Mouse (Mus musculus): Measurements from ENCODE around the gene Plvap. TPM values are rescaled to one million over a fixed set of nuclear protein-coding genes. Genes with fewer than 3 reads are reported as not detected.

Plvap gene
- total RNA-seq, 1 experiment from 2014 or later, result 192 TPM

DNA sequence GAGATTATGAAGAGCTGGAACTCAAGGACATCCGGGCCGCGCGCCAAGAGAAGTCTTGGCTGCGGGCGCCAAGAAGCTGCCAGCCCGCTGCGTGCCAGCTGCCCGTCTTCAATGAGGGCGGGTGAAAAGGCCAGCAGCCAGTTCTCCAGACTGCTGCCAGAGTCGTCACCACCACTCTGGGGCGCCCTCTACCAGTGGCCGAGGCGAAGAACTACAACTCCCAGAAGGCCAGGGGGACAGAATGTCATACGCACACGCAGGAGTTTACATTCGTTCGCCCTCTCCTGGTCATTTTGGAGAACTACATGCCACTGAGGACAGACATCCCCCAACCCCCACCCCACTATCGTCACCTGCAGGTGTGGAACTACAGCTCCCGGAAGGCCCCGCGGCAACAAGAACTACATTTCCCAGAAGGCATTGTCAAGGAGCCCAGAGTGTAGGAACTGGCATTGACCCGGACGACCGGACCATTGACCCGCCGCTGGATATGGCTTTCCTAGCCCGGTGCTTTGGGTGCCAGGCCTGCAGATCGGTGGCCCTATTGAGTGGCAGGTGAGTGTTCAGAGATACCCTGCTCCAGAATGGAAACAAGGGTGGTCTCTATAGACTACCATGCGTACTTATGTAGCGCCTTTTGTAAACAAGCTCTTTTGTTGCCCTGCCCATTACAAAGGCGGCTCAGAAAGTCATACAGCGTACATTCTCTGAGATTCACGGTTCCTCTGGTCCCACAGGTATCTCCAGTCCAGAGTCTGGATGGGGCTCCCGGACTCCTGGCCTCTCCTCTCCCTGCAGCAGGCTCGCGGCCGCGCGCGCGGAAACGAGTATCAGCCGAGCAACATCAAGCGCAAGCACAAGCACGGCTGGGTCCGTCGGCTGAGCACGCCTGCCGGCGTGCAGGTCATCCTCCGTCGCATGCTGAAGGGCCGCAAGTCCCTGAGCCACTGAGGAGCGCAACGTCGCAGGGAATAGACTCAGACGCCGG lies 46.7 kb downstream of the Plvap start, which contains the start of gene Mrpl34:
Mrpl34 (plus strand) TSS at position 447 of the 988 bp plus-strand sequence.
- DNase-seq, result peak; percentile 96

DNA sequence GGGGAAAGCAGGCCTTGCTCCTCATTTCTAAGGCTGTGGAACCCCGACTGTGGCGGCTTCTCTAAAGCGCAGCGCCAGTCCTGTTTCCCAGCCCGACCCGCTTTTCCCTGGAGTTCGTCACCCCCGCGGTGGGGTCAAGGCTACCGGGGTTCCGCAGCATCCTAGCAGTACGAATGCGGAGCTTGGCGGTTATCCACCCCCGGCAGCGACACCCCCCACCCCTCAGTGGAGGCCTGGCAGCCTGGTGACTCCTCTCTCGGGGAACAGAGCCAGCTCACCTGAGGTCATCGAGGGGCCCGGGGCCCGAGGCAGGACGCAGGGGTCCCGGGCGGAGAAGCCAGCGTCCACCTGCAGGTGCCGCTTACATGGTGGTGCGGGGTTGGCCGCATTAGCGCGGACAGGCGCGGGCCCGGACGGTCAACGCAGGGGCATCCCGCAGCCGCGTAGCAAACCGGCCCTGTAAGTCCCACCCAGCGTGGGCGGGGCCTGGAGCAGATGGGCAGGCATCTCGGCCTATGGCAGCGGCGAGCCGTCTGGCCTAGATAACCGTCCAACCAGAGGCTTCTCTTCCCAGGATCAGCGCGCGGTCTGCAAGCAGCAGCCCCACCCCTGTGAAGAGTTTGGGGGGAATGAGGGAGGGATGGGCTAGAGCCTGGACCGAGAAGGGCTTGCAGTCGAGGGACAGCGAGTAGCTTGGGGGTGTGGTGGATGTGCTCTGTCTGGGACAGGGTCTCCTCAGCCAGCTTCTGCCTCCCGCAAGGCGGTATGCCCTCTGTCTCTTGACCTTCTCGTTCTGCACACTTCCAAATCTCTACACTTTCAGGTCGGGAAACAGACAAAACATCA lies 48.1 kb downstream of the Plvap start, which contains the start of gene Abhd8:
Abhd8 (minus strand) TSS at position 468 of the 846 bp plus-strand sequence.
- DNase-seq, result peak; percentile 98

DNA sequence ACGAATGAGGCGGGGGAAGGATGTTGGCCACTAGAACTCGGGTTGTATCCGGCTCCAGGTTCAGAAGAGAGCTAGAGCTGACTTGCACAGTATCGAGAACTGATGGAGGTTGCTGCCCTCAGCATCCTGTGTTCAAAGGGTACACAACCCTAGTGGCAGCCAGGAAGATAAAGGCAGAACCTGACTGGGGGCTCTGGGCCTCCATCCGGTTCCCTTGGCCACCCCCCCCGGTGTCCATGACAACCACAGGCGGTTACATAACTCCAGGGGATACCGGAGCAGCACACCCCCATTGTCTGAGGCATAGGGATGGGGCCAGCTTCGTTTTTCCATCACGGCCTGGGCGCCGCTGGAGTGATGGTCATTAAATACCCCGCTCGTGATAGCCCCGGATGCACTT lies 48.8 kb downstream of the Plvap start:
- DNase-seq, result peak; percentile 54

DNA sequence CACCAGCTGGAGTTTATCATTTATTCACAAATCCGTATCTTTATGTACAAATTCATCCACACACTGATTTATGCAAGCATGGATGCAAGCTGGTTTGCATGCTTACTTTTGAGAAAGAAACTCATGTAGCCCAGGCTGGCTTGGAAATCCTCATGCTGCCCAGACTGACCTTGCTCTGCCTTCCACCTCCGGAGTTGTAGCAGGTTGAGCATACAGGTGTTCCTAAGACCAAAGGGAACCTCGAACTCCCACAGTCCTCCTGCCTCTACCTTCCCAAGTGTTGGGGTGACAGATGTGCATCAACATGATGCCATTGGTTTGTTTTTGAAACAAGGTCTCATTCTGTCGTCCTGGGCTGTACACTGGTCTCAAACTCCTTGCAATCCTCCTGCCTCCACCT lies 49.4 kb downstream of the Plvap start:
- no peak for DNase-seq

DNA sequence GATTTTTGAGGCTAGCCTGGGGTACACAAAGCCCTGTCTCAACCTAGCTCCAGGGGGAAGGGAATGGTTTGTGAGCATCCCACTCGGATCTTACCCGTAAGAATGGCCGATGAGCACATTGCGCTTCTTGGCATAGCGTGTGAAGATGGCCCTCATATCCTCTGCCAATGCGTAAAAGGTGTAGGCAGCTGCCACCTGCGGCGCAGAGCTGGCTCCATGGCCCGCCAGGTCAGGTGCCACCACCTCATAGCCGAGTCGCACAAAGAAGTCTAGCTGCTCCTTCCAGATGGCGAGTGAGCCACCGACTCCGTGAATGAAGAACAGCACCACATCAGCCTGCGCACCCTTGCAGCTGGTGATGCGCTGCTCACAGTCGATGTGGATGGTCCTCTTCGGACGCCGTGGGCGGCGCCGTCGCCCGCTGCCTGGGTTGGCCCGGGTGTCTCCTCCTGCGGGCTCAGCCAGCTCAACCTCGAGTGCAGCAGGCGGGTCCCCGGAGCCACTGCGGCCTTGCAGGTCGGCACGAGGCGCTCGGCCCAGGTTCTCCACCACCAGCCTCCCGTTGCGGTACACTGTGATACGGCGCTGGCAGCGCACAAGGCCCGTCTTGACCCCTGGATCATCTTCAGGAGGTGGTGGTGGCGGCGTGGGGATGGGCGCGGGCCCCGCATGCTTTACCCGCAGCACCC lies 50.3 kb downstream of the Plvap start:
- no peak for DNase-seq

DNA sequence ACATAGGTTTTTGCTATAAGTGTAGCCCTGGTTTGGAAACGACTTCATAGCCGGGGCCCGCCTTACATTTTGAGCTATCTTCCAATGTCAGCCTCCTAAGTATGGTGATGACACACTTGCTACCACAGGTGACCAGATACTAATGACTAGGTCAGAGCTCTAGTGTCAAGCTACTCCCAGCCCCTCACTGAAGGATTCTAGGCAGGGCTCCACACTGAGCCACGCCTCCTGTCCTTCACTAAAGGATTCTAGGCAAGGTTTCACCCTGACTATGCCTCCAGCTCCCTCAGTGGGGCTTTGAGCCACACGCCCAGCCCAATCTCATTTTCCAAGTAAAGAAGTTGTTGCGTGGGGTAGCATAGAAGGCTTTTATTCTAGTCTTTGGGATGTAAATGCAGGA lies 50.8 kb downstream of the Plvap start:
- no peak for DNase-seq

DNA sequence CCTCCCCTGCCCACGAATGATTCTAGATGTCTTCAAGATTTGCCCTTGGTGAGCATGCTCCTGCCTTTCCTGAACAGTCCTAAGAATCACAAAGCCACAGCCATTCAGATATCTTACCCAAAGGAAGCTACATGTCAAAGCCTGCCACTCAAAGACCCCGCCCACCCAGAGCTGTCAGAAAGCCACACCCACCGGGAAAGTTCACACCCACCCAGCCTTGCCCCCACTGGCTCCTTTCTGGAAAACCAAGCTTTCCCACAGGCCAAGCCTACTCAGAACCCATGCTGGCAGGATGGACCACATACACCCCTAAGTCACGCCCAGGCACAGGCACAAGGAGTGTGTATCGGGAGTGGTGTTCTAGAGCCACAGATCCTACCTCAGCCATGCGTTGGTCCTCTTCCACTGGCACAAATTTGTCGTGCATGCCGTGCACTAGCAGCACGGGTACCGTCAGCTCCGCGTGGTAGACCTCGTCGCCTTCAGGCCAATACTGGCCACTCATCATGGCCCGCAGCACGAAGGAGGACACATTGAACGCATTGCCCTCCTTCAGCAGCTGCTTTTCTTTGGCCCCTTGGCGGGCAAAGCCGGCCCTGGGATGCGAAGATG lies 53.8 kb downstream of the Plvap start:
- no peak for DNase-seq

DNA sequence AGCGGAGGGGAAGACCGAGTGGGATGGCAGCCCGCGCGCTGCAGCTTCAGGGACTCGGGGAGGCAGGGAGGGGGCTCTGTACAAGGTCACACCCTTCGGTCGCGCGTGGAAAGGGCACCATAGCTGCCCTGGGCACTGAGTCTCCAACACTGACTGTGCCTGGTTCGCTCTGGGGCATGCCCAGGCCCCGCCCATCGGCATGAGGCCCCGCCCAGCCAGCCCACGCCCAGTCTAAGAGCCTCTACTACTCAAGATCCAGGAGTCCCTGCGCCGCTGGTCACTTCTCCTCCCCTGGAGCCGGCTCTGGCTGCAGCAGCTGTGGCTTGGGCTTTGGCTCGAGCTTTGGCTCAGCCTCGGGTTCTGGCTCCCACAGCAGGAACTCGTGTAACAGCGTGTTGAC lies 54.6 kb downstream of the Plvap start:
- DNase-seq, result no peak

DNA sequence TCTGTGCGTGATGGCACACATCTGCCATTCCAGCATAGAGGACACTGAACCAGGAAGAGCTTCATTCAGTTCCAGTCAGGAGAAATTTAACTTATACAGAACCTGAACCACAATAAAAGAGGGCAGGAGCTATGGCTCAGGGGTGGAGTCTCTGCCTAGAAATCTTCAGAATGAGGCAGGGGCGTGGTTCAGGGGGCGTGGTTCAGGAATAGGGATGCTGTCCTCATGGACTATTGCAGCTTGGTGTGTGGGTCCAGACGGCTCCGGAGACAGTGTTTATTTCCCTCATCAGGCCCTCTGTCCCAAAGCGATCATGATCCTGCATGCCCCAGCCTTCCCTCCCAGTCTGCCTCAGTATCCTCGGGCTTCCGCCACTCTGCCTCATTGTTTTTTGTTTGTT lies 56.9 kb downstream of the Plvap start:
- DNase-seq, result no peak

DNA sequence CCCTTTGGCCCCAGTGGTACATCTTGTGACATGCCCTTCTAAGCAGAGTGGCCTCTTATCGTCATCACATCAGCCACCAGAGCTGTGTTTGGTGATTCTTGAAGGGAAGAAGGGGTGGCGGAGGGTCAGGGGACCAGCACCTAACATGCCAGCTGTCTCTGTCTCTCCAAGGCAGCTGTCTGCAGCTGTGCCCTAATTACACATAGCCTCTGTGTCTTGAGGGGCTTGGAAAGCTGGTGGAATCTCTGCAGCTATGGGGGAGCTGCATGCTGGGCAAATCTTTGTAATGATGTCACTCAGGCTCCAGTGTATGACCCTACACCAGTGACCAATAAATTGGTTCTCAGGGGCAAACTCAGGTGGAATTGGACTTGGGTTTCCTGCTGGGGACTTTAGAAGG lies 58.9 kb downstream of the Plvap start:
- no peak for DNase-seq

DNA sequence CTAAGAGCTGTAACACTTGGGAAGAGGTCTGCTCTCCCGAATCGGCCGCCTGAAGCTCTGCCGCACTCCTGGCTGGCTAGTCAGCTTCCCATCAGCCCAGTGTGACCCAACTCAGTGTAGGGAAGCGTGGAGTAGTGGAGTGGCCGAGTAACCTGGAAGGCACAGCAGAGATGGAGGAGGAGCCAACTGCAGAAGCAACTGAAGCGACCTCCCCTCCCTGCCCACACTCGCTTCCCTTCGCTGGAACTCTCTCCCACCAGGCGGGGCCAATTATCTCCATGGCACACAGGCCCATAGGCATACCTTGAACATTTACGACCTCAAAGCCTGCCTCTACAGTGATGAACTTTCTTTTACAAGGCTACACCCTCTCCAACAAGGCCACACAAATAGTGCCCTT lies 59.8 kb downstream of the Plvap start:
- DNase-seq, result no peak

DNA sequence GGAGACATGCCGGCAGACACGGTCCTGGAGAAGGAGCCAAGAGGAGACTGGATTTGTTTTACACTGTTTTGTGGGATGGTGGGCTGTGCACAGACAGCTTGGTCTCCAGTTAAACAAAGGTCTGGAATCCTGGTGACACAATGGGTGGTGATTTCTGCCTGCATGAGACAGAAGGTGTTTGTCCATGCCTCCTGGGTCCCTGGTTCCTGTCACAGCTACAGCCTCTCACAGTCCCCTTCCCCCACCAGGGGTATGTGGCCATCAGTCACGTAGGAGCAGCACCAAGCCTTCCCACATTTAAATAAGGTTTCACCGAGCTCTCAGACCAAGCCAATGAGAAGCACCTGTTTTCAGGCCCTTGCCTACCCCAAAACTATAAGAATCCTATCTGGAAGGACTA lies 60.2 kb downstream of the Plvap start:
- DNase-seq, result no peak

Other genes starting within 250 kb of the Plvap start
- 40.7 and 42.0 TPM in 2 replicates for gene Myo9b, start 239.0 kb downstream of the Plvap start, total RNA-seq (2021)
- gene Haus8, start 238.8 kb downstream of the Plvap start, total RNA-seq (2021), result 19.6 and 21.5 TPM in 2 replicates
- 168 and 199 TPM in 2 replicates for gene Use1, start 144.9 kb downstream of the Plvap start, total RNA-seq (2021)
- gene Ocel1, start 140.5 kb downstream of the Plvap start, total RNA-seq (2021), result 18.7 and 20.7 TPM in 2 replicates
- gene Nr2f6, start 129.8 kb downstream of the Plvap start, total RNA-seq (2021), result 64.5 and 75.8 TPM in 2 replicates
- 20.6 and 25.8 TPM in 2 replicates for gene Ushbp1, start 116.0 kb downstream of the Plvap start, total RNA-seq (2021)
- gene Babam1, start 114.9 kb downstream of the Plvap start, total RNA-seq (2021), result 105 and 116 TPM in 2 replicates
- 3.2 and 4.1 TPM in 2 replicates for gene Ankle1, start 105.7 kb downstream of the Plvap start, total RNA-seq (2021)
- gene Abhd8, start 48.1 kb downstream of the Plvap start, total RNA-seq (2021), result 63.0 and 82.8 TPM in 2 replicates
- gene Mrpl34, start 46.8 kb downstream of the Plvap start, total RNA-seq (2021), result 109 and 113 TPM in 2 replicates
- gene Dda1, start 42.6 kb downstream of the Plvap start, total RNA-seq (2021), result 62.5 and 64.7 TPM in 2 replicates
- 17.3 and 23.3 TPM in 2 replicates for gene Ano8, start 25.8 kb downstream of the Plvap start, total RNA-seq (2021)
- 26.5 and 28.7 TPM in 2 replicates for gene Gtpbp3, start 23.6 kb downstream of the Plvap start, total RNA-seq (2021)
- gene Ccdc194, start 14.0 kb upstream of the Plvap start, total RNA-seq (2021), result not detected in 2 replicates
- 66.0 and 70.2 TPM in 2 replicates for gene Bst2, start 25.7 kb upstream of the Plvap start, total RNA-seq (2021)
- 62.3 and 73.7 TPM in 2 replicates for gene Mvb12a, start 31.2 kb upstream of the Plvap start, total RNA-seq (2021)
- 5.0 and 8.9 TPM in 2 replicates for gene Tmem221, start 47.1 kb upstream of the Plvap start, total RNA-seq (2021)
- 1.1 TPM in 2 replicates for gene Nxnl1, start 54.8 kb upstream of the Plvap start, total RNA-seq (2021)
- gene Slc27a1, start 57.1 kb upstream of the Plvap start, total RNA-seq (2021), result 156 and 167 TPM in 2 replicates
- gene Pgls, start 80.4 kb upstream of the Plvap start, total RNA-seq (2021), result 145 and 153 TPM in 2 replicates
- 4.0 TPM in 2 replicates for gene Fam129c, start 85.9 kb upstream of the Plvap start, total RNA-seq (2021)
- gene Colgalt1, start 99.2 kb upstream of the Plvap start, total RNA-seq (2021), result 64.6 and 66.2 TPM in 2 replicates
- 8.3 and 8.4 TPM in 2 replicates for gene Unc13a, start 160.0 kb upstream of the Plvap start, total RNA-seq (2021)
- gene Jak3, start 164.5 kb upstream of the Plvap start, total RNA-seq (2021), result 11.7 and 14.3 TPM in 2 replicates
- gene Insl3, start 177.5 kb upstream of the Plvap start, total RNA-seq (2021), result 6.1 and 7.8 TPM in 2 replicates
- 3.7 and 4.8 TPM in 2 replicates for gene B3gnt3, start 190.0 kb upstream of the Plvap start, total RNA-seq (2021)
- gene Fcho1, start 214.0 kb upstream of the Plvap start, total RNA-seq (2021), result 2.2 and 2.6 TPM in 2 replicates

All from adrenal gland, postnatal 25 days (tissue).